Mouse (Mus musculus) forebrain, postnatal 0 days (tissue): ENCODE measurements around the gene 4933430I17Rik. TPM values are rescaled to one million over a fixed set of nuclear protein-coding genes. Genes with fewer than 3 reads are reported as not detected.

ENCODE experiments used
- ATAC-seq: fragments of 200-750 bp; cut with Nextera tagmentation; 2 replicates; pipeline ENCODE4 v1.8.0; 2017; ENCODE audit warnings: mild to moderate bottlenecking, moderate library complexity
- DNase-seq: peaks from one replicate; pipeline ENCODE4 v3.0.0-alpha.2; 2015
- H3K27ac ChIP-seq: fragments of 300-500 bp; sonication (generic); 2 replicates; pipeline ENCODE4 v1.5.1; 2014; ENCODE audit warnings: low read depth, mild to moderate bottlenecking, antibody characterized with exemption, low read length, moderate library complexity, mixed read lengths
- H3K27me3 ChIP-seq: fragments of 300-500 bp; sonication (generic); 2 replicates; pipeline ENCODE4 v1.6.1; 2014; ENCODE audit warnings: mild to moderate bottlenecking, low read length, mixed read lengths; ENCODE audit not compliant: insufficient read depth
- H3K36me3 ChIP-seq: fragments of 300-500 bp; sonication (generic); 2 replicates; pipeline ENCODE4 v1.6.1; 2014; ENCODE audit warnings: mild to moderate bottlenecking, moderate library complexity; ENCODE audit not compliant: insufficient read depth
- H3K4me1 ChIP-seq: fragments of 300-500 bp; sonication (generic); 2 replicates; pipeline ENCODE4 v1.6.1; 2014; ENCODE audit warnings: antibody characterized with exemption; ENCODE audit not compliant: insufficient read depth
- H3K4me2 ChIP-seq: fragments of 300-500 bp; sonication (generic); 2 replicates; pipeline ENCODE4 v1.6.1; 2014; ENCODE audit warnings: low read depth, mild to moderate bottlenecking, moderate library complexity
- H3K4me3 ChIP-seq: fragments of 300-500 bp; sonication (generic); 2 replicates; pipeline ENCODE4 v1.5.1; 2014; ENCODE audit warnings: low read depth, low read length, mixed read lengths
- H3K9ac ChIP-seq: fragments of 300-500 bp; sonication (generic); 2 replicates; pipeline ENCODE4 v1.6.1; 2014; ENCODE audit warnings: mild to moderate bottlenecking
- H3K9me3 ChIP-seq: fragments of 300-500 bp; sonication (generic); 2 replicates; pipeline ENCODE4 v1.6.1; 2016; ENCODE audit warnings: low read length
- CTCF ChIP-seq: sonication (generic); IDR thresholded peaks from 2 replicates; pipeline ENCODE4 v1.5.1; 2016; ENCODE audit warnings: antibody characterized with exemption, control low read depth, low read depth
- WGBS: fragments of 180-500 bp; shearing (Covaris S2); extraction: QIAGEN DNeasy Blood & Tissue Kit; methylation state at CpG from one replicate; pipeline ENCODE4 v1.1.7; 2014; 5-methylcytosine and 5-hydroxymethylcytosine counted together
- polyA plus RNA-seq: library from polyadenylated mRNA; unstranded; fragments of >200 nt; fragmentation: Nextera tagmentation; extraction: Ambion mirVana; gene quantifications from 2 replicates; pipeline ENCODE4 v1.2.1, GENCODE M21; 2015
- total RNA-seq: library from RNA; depleted of rRNA; stranded (reverse); fragments of >200 nt; gene quantifications from 2 replicates; pipeline ENCODE4 v1.2.3, GENCODE M21; 2014

The 4933430I17Rik gene
- total and polyA plus RNA-seq, 2 experiments from 2014 or later = 0.38 to 0.50 TPM

DNA sequence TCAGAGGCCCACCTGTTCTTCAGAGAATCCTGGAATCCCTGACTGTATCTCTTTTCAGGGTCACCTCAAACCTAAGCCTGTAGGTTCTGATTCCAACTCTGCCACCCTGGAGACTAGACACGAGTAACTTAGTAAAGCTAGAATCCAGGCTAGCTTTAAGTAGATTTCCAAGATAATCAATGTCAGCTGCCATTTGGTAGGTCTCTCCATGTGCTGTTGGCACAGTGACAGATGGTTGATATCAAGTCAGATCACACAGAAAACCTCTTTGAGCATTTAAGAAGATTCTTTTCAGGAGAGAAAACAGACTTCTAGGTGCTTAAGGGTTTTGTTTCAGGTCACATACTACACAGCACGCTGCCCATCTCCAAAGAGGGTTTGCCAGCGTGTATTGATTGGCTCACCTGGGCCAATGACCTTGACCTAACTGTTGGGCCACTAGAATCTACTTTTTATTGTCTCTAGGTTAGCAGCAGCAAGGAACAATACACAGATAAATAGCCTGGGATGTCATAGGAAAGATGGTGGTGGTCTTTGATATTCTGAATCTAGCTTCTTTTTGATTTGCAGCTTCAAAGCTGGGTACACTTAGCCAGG is 21.7 kb upstream of the 4933430I17Rik start, which contains the start of gene Hdhd3:
Gene Hdhd3 (minus strand): TSS at position 94 of the 597 bp plus-strand sequence.
- TF ChIP-seq CTCF = no peak
- 83% methylated on average over 3 of the region's 3 CpGs for WGBS
- H3K27ac ChIP-seq = peak within 1 kb of the TSS; percentile 40; the same call in 1 of the 2 replicates

DNA sequence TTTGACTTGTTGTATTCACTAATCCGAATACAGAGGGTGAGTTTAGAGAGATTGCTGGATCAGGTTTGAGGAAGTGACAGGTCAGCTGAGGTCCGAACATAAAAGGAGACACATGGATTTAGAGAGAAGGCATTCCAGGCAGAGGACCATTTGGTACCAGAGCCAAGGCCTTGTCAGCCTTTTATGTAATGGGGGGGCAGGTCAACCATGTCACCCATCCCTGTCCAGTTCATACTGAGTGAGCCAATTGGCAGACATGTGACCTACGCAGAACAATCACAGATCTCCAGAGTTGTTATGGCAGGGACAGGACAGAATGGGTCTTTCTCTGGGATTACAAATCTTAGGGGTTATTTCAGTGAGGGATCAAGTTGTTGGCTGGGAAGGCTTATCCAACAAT is 19.2 kb upstream of the 4933430I17Rik start:
- ATAC-seq = no peak
- 90% methylated on average over 3 of the region's 3 CpGs for WGBS
- no peak overlapping the region for H3K4me2 ChIP-seq

More for the DNA sequence above, 21.7 kb upstream of the 4933430I17Rik start, which contains the start of gene Hdhd3:
- DNase-seq (no peak), ATAC-seq (no peak)
- Histone ChIP-seq H3K9ac (peak within 1 kb of the TSS; percentile 80), H3K4me2 (peak within 1 kb of the TSS; percentile 76), H3K4me1 (peaks cover 5% of the 10 kb centered on the region; the same call in 1 of the 2 replicates), H3K36me3 (peaks cover 23% of the 10 kb centered on the region), H3K27me3 (no peaks in the 10 kb centered on the region), H3K4me3 (peak within 1 kb of the TSS; percentile 85), H3K9me3 (no peaks in the 10 kb centered on the region)

DNA sequence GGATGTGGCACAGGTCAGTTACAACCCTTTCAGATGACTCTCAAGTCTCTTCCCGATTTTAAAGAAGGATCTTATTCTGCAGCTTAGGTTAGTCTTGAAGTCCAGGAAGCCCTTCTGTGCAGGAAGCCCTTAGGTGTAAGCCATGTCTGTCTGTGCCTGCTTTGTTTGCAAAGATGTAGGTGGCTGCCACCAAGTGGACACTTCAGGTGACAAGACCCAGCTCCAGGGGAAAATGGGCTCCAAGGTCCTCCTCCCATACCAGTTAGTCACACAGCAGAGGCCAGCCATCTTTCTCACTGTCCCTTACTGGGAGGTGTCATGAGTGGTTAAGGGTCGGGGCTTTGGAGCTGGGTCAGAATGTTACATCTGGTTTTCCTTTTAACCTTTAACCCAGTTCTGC is 18.4 kb upstream of the 4933430I17Rik start:
- Histone ChIP-seq H3K27me3 (no peaks in the 10 kb centered on the region), H3K4me1 (no peaks in the 10 kb centered on the region), H3K36me3 (peaks cover 44% of the 10 kb centered on the region), H3K27ac (no peak overlapping the region), H3K4me2 (no peak overlapping the region), H3K9ac (no peak overlapping the region), H3K4me3 (no peak overlapping the region), H3K9me3 (no peaks in the 10 kb centered on the region)
- DNase-seq (no peak), ATAC-seq (no peak)
- TF ChIP-seq CTCF = peak; percentile 40
- WGBS = 83% methylated on average over 2 of the region's 2 CpGs

More for the DNA sequence above, 19.2 kb upstream of the 4933430I17Rik start:
- Histone ChIP-seq H3K27me3 (no peaks in the 10 kb centered on the region), H3K4me3 (no peak overlapping the region), H3K9ac (no peak overlapping the region), H3K27ac (no peak overlapping the region), H3K4me1 (peaks cover 5% of the 10 kb centered on the region; the same call in 1 of the 2 replicates), H3K36me3 (peaks cover 36% of the 10 kb centered on the region), H3K9me3 (no peaks in the 10 kb centered on the region)
- TF ChIP-seq CTCF = no peak
- DNase-seq = no peak

DNA sequence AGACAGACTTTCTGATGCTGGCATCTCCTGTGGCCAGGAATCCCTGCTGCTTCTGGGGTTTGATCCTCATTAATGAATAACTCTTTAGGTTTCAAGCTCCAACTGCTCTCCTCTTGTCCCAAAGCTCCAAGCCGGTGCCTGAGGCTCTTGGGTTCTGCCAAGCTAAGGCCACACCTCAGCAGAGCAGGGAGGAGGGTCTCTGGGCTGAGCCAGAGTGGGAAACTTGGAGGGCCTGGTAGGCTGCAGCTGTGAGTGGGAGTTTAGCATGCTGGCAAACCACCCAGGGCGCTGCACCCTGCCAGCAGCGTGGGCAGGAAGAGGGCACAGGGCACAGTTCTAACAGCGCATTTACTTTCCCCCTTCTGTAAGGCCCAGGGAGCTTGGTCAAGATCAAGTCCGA is 16.3 kb upstream of the 4933430I17Rik start:
- no peak overlapping the region for H3K4me2 ChIP-seq
- no peaks in the 10 kb centered on the region for H3K27me3 ChIP-seq
- H3K4me3 ChIP-seq = no peak overlapping the region
- no peak for DNase-seq
- no peaks in the 10 kb centered on the region for H3K4me1 ChIP-seq
- WGBS = 95% methylated on average over 5 of the region's 5 CpGs
- TF ChIP-seq CTCF = no peak
- H3K36me3 ChIP-seq = peaks cover 62% of the 10 kb centered on the region
- no peaks in the 10 kb centered on the region for H3K9me3 ChIP-seq
- H3K9ac ChIP-seq = no peak overlapping the region
- no peak for ATAC-seq
- H3K27ac ChIP-seq = no peak overlapping the region

DNA sequence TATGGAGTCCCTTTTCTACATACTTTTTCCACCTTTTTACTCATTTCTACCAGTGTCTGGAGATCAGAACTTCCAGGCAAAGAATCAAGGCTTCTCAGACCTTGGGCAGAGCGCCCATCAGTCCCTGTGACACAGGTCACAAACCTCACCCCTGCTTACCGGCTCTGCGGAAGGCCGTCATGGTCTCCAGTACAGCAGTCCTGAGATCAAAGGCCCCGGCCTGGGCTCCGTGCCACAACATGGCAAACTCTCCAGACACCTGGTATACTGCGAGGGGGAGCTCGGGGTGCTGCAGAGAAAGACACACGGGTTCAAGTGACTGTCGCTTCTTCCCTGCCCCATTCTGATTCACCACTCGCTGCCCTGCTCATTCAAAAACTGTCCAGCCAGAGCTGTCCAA is 15.2 kb upstream of the 4933430I17Rik start:
- Histone ChIP-seq H3K4me1 (no peaks in the 10 kb centered on the region), H3K4me3 (no peak overlapping the region), H3K27ac (no peak overlapping the region), H3K4me2 (no peak overlapping the region), H3K9me3 (no peaks in the 10 kb centered on the region), H3K9ac (no peak overlapping the region), H3K27me3 (no peaks in the 10 kb centered on the region), H3K36me3 (peaks cover 62% of the 10 kb centered on the region)
- no peak for DNase-seq
- 87% methylated on average over 11 of the region's 11 CpGs for WGBS
- no peak for TF ChIP-seq CTCF
- ATAC-seq = no peak

DNA sequence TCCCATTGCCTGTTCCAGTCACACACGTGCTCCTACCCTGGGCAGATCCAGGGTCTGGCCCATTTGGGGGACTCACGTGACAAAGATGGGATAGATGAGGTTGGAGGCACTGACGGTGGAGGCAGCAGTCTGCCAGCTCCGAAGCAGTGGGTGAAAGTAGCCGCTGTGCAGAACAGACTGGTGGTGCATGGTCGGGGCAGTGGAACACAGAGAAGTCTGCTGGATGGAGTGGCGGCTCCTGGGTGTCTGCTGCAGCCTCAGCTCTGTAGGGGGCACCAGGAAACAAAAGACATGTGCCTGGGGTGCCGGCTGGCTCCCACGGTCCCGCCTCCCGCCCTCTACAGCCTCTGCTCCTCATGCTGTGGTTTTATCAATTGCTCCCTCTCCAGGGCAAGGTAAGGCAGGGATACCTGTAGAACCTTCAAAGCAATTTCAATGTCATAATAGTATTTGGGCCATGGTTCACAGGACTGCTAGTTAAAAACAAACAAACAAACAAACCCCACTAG is 11.1 kb upstream of the 4933430I17Rik start:
- H3K9ac ChIP-seq = no peak overlapping the region
- no peak for DNase-seq
- peaks cover 4% of the 10 kb centered on the region; the same call in 1 of the 2 replicates for H3K4me1 ChIP-seq
- peaks cover 44% of the 10 kb centered on the region for H3K36me3 ChIP-seq
- no peak for TF ChIP-seq CTCF
- no peak overlapping the region for H3K4me2 ChIP-seq
- no peaks in the 10 kb centered on the region for H3K9me3 ChIP-seq
- no peak for ATAC-seq
- no peak overlapping the region for H3K27ac ChIP-seq
- 53% methylated on average over 11 of the region's 11 CpGs for WGBS
- H3K27me3 ChIP-seq = no peaks in the 10 kb centered on the region
- H3K4me3 ChIP-seq = no peak overlapping the region

DNA sequence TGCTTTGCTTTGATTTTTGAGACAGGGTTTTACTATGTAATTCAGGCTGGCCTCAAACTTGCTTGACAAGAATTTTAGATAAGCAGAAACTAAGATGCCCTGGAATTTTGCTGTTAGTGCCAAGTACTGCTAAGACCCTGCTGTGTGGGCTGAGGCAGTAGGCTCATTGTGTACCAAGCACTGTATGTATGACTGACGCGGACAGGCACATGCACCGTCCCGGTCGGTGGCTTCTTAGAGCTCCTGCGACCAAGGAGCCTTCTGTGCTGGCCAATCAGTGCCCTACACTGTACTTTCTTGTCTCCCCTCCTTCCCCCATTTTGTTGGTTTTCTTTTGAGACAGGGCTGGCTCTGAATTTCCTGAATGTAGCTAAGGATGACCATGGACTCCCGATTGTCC is 10.2 kb upstream of the 4933430I17Rik start:
- Histone ChIP-seq H3K27ac (no peak overlapping the region), H3K9me3 (no peaks in the 10 kb centered on the region)
- no peak for TF ChIP-seq CTCF

More for the DNA sequence above, 10.2 kb upstream of the 4933430I17Rik start:
- Histone ChIP-seq H3K4me1 (peaks cover 7% of the 10 kb centered on the region; the same call in 1 of the 2 replicates), H3K27me3 (no peaks in the 10 kb centered on the region), H3K9ac (no peak overlapping the region), H3K36me3 (peaks cover 35% of the 10 kb centered on the region), H3K4me3 (no peak overlapping the region), H3K4me2 (no peak overlapping the region)
- WGBS = 82% methylated on average over 7 of the region's 7 CpGs
- no peak for ATAC-seq
- DNase-seq = no peak
